Mouse (Mus musculus): ENCODE measurements around the gene Sox30.

DNA sequence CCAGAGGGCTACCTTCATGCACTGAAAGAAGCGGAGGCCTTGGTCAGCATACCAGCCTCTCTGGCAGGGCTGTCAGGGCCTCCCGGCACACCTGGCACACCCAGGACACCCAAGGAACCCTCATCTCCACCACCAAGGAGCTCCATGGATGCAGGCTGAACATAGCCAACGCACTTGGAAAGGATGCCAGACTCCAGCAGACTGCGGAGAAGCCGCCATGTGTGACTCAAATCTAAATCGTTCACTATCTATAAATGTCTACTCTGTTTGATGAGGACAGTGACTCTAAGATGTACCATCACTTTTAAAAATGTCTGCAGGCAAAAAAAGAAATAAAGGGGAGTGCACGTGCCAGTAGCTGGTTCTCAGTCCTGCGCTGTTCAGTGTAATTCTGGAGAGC, 42.6 kb upstream of the Sox30 start:
- TF ChIP-seq HCFC1 (IDR thresholded peaks at IDR 0.05; ENCODE audit: borderline replicate concordance, insufficient read depth, low read length) (no peak), ZNF384 (IDR thresholded peaks at IDR 0.05; ENCODE audit: low read depth, low read length) (no peak), ZC3H11A (IDR thresholded peaks at IDR 0.05; ENCODE audit: borderline replicate concordance, low read depth, low read length) (no peak), CHD2 (IDR thresholded peaks at IDR 0.05; ENCODE audit: low read depth, low read length) (no peak)

Data from ES-E14 (cell line).